In genomic region chr8:72677331-72677730, GRCm38 (mm10) we compare ENCODE assay signal across 23 mouse cellular contexts. TPM values are rescaled to one million over a fixed set of nuclear protein-coding genes. Genes with fewer than 3 reads are reported as not detected.
A peak's percentile ranks its signal among the peaks of the same experiment; 100 is the strongest.
DNase-seq lines count a peak whose midpoint lies in the region; TF ChIP-seq lines count a peak whose summit lies in the region.
"Had no signal": no experiment of that assay in that cellular context is flagged by ENCODE, and none has a peak within 500 bp of the region (broad histone marks: within the 10 kb centered on the region; RNA-seq: fewer than 3 reads in every experiment).

No protein-coding gene starts in this region.

- H3K27ac ChIP-seq in thymus, adult 2 months (ENCODE audit: control insufficient read depth, insufficient read depth, low read length): peak overlapping the region; percentile 91
- H3K27ac ChIP-seq in ES-Bruce4 (ENCODE audit: insufficient read depth, low read length): peak overlapping the region; percentile 62
- H3K27ac ChIP-seq in hindbrain, embryonic 10.5 days: no peak overlapping the region
- H3K27ac ChIP-seq: embryonic facial prominence, embryonic 10.5 days; embryonic facial prominence, embryonic 12.5 days; forebrain, embryonic 13.5 days; forebrain, embryonic 15.5 days had no signal

- H3K27me3 ChIP-seq in thymus, adult 2 months (ENCODE audit: control insufficient read depth, insufficient read depth, low read length): no peaks in the 10 kb centered on the region
- H3K27me3 ChIP-seq in ES-Bruce4 (ENCODE audit: control insufficient read depth, insufficient read depth, low read length, poor library complexity, severe bottlenecking): no peaks in the 10 kb centered on the region
- no peaks in the 10 kb centered on the region for H3K27me3 ChIP-seq in hindbrain, embryonic 10.5 days (ENCODE audit: insufficient read depth, poor library complexity, severe bottlenecking)
- H3K27me3 ChIP-seq: embryonic facial prominence, embryonic 12.5 days; forebrain, embryonic 13.5 days; forebrain, embryonic 15.5 days had no signal

- DNase-seq in thymus, adult 2 months: no peak
- no peak for DNase-seq in thymus, postnatal 36 days
- DNase-seq in ES-CJ7 (ENCODE audit: low read depth, low spot score) (peak; percentile 64), R1 (ENCODE audit: low read depth, low spot score) (peak; percentile 63)
- DNase-seq in hindbrain, embryonic 10.5 days (ENCODE audit: low spot score): no peak
- DNase-seq in cerebellum, adult 8-10 months: no peak
- DNase-seq in c-Kit-positive CD71-positive TER-119-positive erythroid progenitor cells, embryonic 14.5 days (ENCODE audit: low spot score): no peak
- DNase-seq: adrenal gland, adult 8-10 months; adrenal gland, postnatal 14 days; adrenal gland, postnatal 36 days; cerebellum, adult 11 months; cerebellum, adult 18-20 months; cerebellum, adult 9-10 months; cerebellum, postnatal 10 days; cerebellum, postnatal 25 days; forebrain, postnatal 0 days had no signal

- 34% methylated on average over 5 of the region's 5 CpGs for WGBS in thymus, adult 2 months
- WGBS in hindbrain, embryonic 10.5 days: 68% methylated on average over 5 of the region's 5 CpGs

- H3K36me3 ChIP-seq in thymus, adult 2 months (ENCODE audit: control insufficient read depth, insufficient read depth, low read length): no peaks in the 10 kb centered on the region
- H3K36me3 ChIP-seq in ES-Bruce4 (ENCODE audit: control insufficient read depth, insufficient read depth, low read length, poor library complexity, severe bottlenecking): no peaks in the 10 kb centered on the region
- no peaks in the 10 kb centered on the region for H3K36me3 ChIP-seq in hindbrain, embryonic 10.5 days
- H3K36me3 ChIP-seq: embryonic facial prominence, embryonic 10.5 days; embryonic facial prominence, embryonic 12.5 days; forebrain, embryonic 15.5 days; G1E had no signal

- TF ChIP-seq POLR2A in thymus, adult 2 months (IDR thresholded peaks at IDR 0.05; ENCODE audit: control insufficient read depth, extremely low read depth, insufficient read depth, low read length, poor library complexity): no peak
- no peak for TF ChIP-seq POLR2A in ES-Bruce4 (IDR thresholded peaks at IDR 0.05; ENCODE audit: insufficient read depth, low read length)

- 0 out of 2 replicates have a peak, but pooled peaks have one; percentile 34 for TF ChIP-seq EP300 in ES-Bruce4 (IDR thresholded peaks at IDR 0.05; ENCODE audit: insufficient read depth, low read depth, low read length)

- H3K4me3 ChIP-seq in thymus, adult 2 months (ENCODE audit: control insufficient read depth, insufficient read depth, low read length): no peak overlapping the region
- no peak overlapping the region for H3K4me3 ChIP-seq in ES-Bruce4 (ENCODE audit: low read depth, low read length)
- H3K4me3 ChIP-seq in hindbrain, embryonic 10.5 days: no peak overlapping the region
- H3K4me3 ChIP-seq: embryonic facial prominence, embryonic 10.5 days; embryonic facial prominence, embryonic 12.5 days; forebrain, embryonic 13.5 days; forebrain, embryonic 15.5 days had no signal

- no peak for TF ChIP-seq CTCF in thymus, adult 2 months (IDR thresholded peaks at IDR 0.05; ENCODE audit: borderline replicate concordance, control insufficient read depth, extremely low read depth, insufficient read depth, low read length, poor library complexity)
- TF ChIP-seq CTCF in ES-Bruce4 (IDR thresholded peaks at IDR 0.05; ENCODE audit: low read depth, low read length): no peak

- no peak overlapping the region for H3K9ac ChIP-seq in ES-Bruce4 (ENCODE audit: low read depth, poor library complexity, severe bottlenecking)
- H3K9ac ChIP-seq: embryonic facial prominence, embryonic 12.5 days; forebrain, embryonic 13.5 days; forebrain, embryonic 15.5 days; forebrain, postnatal 0 days had no signal

- no peaks in the 10 kb centered on the region for H3K9me3 ChIP-seq in ES-Bruce4 (replicated peaks; ENCODE audit: control insufficient read depth, insufficient read depth, low read length, poor library complexity, severe bottlenecking)
- H3K9me3 ChIP-seq in hindbrain, embryonic 10.5 days: no peaks in the 10 kb centered on the region
- H3K9me3 ChIP-seq: embryonic facial prominence, embryonic 10.5 days; embryonic facial prominence, embryonic 12.5 days; forebrain, embryonic 13.5 days; forebrain, embryonic 15.5 days; G1E had no signal

- H3K4me1 ChIP-seq in thymus, adult 2 months (replicated peaks; ENCODE audit: control insufficient read depth, insufficient read depth, low read length): peaks cover 49% of the 10 kb centered on the region
- H3K4me1 ChIP-seq in ES-Bruce4 (ENCODE audit: control insufficient read depth, insufficient read depth, low read length): peaks cover 11% of the 10 kb centered on the region
- no peaks in the 10 kb centered on the region for H3K4me1 ChIP-seq in hindbrain, embryonic 10.5 days (replicated peaks)
- H3K4me1 ChIP-seq: embryonic facial prominence, embryonic 10.5 days; embryonic facial prominence, embryonic 12.5 days; forebrain, embryonic 13.5 days; forebrain, embryonic 15.5 days had no signal

RNA-seq across cellular contexts. Expression of gene Nwd1, which starts 30.8 kb away (rescaled TPM):
- 25.2 and 30.3 TPM in 2 replicates for polyA plus RNA-seq in thymus, adult 2 months (2012; rRNA removed)
- polyA plus RNA-seq in ES-Bruce4 (2011; ENCODE audit: insufficient read depth, insufficient read length, low read depth, missing spikeins): 0.91 and 0.94 TPM in 2 replicates
- 0.02 TPM in 1 of 2 replicates, not detected in the other for polyA plus RNA-seq in hindbrain, embryonic 10.5 days (2016; fragmentation: Nextera tagmentation; extraction: Ambion mirVana)
- polyA plus RNA-seq: activated CD4-positive, CD25-positive, alpha-beta regulatory T cell, adult 4 months; embryonic facial prominence, embryonic 10.5 days had no signal

RNA-seq across cellular contexts. Expression of gene Sin3b, which starts 45.8 kb away (rescaled TPM):
- polyA plus RNA-seq in thymus, adult 2 months (2012; rRNA removed): 394 and 423 TPM in 2 replicates
- 196 and 208 TPM in 2 replicates for polyA plus RNA-seq in ES-Bruce4 (2011; ENCODE audit: insufficient read depth, insufficient read length, low read depth, missing spikeins)
- polyA plus RNA-seq in hindbrain, embryonic 10.5 days (2016; fragmentation: Nextera tagmentation; extraction: Ambion mirVana): 154 and 175 TPM in 2 replicates

Comparison
In these comparisons a context has a peak if more than half of its experiments do, and no peak if none do; other contexts are left out.
1. DNase-seq: peak in ES-CJ7 (single experiment) and R1 (single experiment); none in thymus, adult 2 months (single experiment), thymus, postnatal 36 days (0 of 2), hindbrain, embryonic 10.5 days (single experiment), cerebellum, adult 8-10 months (single experiment) and c-Kit-positive CD71-positive TER-119-positive erythroid progenitor cells, embryonic 14.5 days (single experiment).
2. RNA of gene Nwd1, which starts 30.8 kb away (polyA plus RNA-seq): 25.2 to 30.3 TPM in thymus, adult 2 months; 0.91 to 0.94 TPM in ES-Bruce4 and 0.02 TPM in hindbrain, embryonic 10.5 days; every median in the first group is over 10 times any median in the second.